Mouse (Mus musculus) heart, embryonic 10.5 days (tissue): ENCODE measurements around the gene Kif17. TPM values are rescaled to one million over a fixed set of nuclear protein-coding genes. Genes with fewer than 3 reads are reported as not detected.
"Not testable (repeated sequence)": the region's sequence is repeated elsewhere in the genome, so short reads cannot be mapped to it uniquely, and the experiment has no call there.

Source experiments
- DNase-seq: peaks from one replicate; pipeline ENCODE4 v3.0.0-alpha.2; 2017; ENCODE audit warnings: low spot score
- H3K27ac ChIP-seq: fragments of 300-500 bp; sonication (generic); 2 replicates; pipeline ENCODE4 v1.5.1; 2016; ENCODE audit warnings: mild to moderate bottlenecking
- H3K27me3 ChIP-seq: fragments of 300-500 bp; sonication (generic); 2 replicates; pipeline ENCODE4 v1.6.1; 2016; ENCODE audit warnings: mild to moderate bottlenecking; ENCODE audit not compliant: poor library complexity, insufficient read depth, severe bottlenecking
- H3K36me3 ChIP-seq: fragments of 300-500 bp; sonication (generic); 2 replicates; pipeline ENCODE4 v1.6.1; 2016; ENCODE audit warnings: mild to moderate bottlenecking, moderate library complexity
- H3K4me1 ChIP-seq: fragments of 300-500 bp; sonication (generic); 2 replicates; pipeline ENCODE4 v1.6.1; 2016; ENCODE audit warnings: mild to moderate bottlenecking
- H3K4me3 ChIP-seq: fragments of 300-500 bp; sonication (generic); 2 replicates; pipeline ENCODE4 v1.5.1; 2016; ENCODE audit warnings: mild to moderate bottlenecking, moderate library complexity
- H3K9me3 ChIP-seq: fragments of 300-500 bp; sonication (generic); 2 replicates; pipeline ENCODE4 v1.6.1; 2016; ENCODE audit warnings: mild to moderate bottlenecking, moderate library complexity
- WGBS: fragments of 180-500 bp; shearing (Covaris S2); methylation state at CpG from one replicate; pipeline ENCODE4 v1.1.7; 2016; 5-methylcytosine and 5-hydroxymethylcytosine counted together
- polyA plus RNA-seq: library from polyadenylated mRNA; unstranded; fragments of >200 nt; fragmentation: Nextera tagmentation; extraction: Ambion mirVana; gene quantifications from 2 replicates; pipeline ENCODE4 v1.2.1, GENCODE M21; 2016

Kif17 gene
- polyA plus RNA-seq, 1 experiment from 2014 or later: 0.64 TPM

DNA sequence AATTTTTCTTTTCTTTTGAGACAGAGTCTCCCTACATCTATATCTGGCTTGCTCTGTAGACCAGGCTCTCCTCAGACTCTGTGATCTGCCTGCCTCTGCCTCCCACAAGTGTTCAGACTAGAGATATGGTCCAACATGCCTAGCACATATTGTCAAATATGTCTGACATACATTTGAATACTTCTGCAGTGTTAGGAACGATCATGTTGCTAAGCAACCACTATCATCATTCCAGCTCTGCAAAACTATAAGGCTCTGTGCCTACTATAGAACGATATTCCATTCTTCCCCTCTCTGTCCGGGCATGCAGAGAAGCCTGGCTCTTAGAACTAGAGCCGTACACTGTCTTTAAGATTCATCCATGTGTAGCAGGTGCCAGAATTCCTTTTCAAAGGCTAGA, 72.5 kb downstream of the Kif17 start:
- no peak for DNase-seq
- 84% methylated on average over 4 of the region's 4 CpGs for WGBS

DNA sequence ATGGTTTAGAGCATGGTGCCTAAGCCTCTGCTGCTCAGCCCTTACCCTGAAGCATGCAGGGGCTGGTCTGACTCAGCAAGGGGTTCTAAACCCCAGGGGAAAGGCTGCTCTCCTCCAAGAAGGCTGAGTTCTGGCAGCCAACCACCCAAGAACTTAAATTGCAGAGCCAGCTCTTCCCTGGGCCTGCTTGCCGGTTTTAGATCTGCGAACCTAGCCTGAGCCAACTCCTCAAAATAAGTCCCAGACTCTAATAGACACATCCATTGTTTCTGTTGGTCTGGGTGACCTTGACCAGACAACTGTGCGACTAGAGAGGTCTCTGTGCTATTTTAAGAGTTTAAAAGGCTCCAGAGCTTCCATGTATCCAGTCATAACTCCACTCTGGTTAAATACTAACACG, 73.5 kb downstream of the Kif17 start:
- Histone ChIP-seq H3K27me3 (no peaks in the 10 kb centered on the region), H3K27ac (peak overlapping the region; percentile 84), H3K4me3 (no peak overlapping the region), H3K4me1 (peaks cover 43% of the 10 kb centered on the region), H3K9me3 (no peaks in the 10 kb centered on the region), H3K36me3 (no peaks in the 10 kb centered on the region)
- 37% methylated on average over 4 of the region's 4 CpGs for WGBS
- DNase-seq: no peak

More for the DNA sequence above, 72.5 kb downstream of the Kif17 start:
- Histone ChIP-seq H3K4me3 (no peak overlapping the region), H3K4me1 (peaks cover 43% of the 10 kb centered on the region), H3K27me3 (0 out of 2 replicates have a peak, but pooled peaks cover 2% of the 10 kb centered on the region), H3K36me3 (peaks cover 2% of the 10 kb centered on the region; the same call in 1 of the 2 replicates), H3K9me3 (no peaks in the 10 kb centered on the region), H3K27ac (peak overlapping the region; percentile 84; the same call in 1 of the 2 replicates)

DNA sequence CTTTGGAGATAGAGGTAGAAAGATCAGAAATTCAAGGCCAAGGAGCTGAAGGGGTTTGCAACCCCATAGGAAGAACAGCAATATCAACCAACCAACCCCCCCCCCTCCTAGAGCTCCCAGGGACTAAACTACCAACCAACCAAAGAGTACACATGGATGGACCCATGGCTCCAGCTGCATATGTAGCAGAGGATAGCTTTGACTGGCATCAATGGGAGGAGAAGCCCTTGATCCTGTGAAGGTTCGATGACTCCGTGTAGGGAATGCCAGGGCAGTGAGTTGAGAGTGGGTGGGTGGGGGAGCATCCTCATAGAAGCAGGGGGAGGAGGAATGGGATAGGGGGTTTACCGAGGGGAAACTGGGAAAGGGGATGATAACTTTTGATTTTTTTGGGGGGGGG, 74.2 kb downstream of the Kif17 start:
- Histone ChIP-seq H3K27me3 (no peaks in the 10 kb centered on the region), H3K9me3 (no peaks in the 10 kb centered on the region), H3K4me1 (peaks cover 43% of the 10 kb centered on the region), H3K4me3 (no peak overlapping the region), H3K36me3 (no peaks in the 10 kb centered on the region), H3K27ac (peak overlapping the region; percentile 84)
- WGBS: 81% methylated on average over 3 of the region's 3 CpGs
- DNase-seq: no peak

DNA sequence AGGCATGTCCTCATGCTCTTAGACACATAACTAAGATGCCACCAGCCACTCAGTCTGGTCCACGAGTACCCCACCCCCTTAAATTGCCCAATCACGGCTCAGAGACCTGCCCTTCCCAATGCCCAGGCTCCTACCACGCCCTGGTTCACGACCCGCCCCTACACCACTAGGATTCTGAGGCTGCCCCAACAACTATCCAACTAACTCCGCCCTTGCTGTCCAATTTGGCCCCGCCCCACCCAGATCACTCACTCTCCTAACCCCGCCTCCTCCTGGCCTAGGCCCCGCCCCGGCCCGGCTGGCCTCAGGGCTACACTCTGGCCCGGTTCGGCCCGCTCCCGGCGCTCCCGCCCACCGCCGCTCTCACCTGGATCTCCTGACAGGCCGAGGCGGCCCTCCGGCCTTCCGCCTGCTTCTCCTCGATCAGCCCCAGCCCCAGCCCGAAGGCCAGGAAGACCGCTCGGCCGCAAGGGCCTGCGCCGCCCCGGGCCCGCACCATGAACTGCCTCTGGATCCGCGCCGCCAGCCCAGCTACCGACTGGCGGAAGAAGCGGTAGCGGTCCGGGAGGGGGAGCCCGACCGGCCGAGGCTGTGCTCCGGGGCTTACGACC, 75.3 kb downstream of the Kif17 start:
- no peaks in the 10 kb centered on the region for H3K9me3 ChIP-seq
- peaks cover 42% of the 10 kb centered on the region for H3K4me1 ChIP-seq
- H3K27ac ChIP-seq: peak overlapping the region; percentile 97
- H3K36me3 ChIP-seq: no peaks in the 10 kb centered on the region
- DNase-seq: peak; percentile 97
- H3K27me3 ChIP-seq: peaks cover 2% of the 10 kb centered on the region
- peak overlapping the region; percentile 99 for H3K4me3 ChIP-seq
- WGBS: under 1% methylated on average over 45 of the region's 45 CpGs

DNA sequence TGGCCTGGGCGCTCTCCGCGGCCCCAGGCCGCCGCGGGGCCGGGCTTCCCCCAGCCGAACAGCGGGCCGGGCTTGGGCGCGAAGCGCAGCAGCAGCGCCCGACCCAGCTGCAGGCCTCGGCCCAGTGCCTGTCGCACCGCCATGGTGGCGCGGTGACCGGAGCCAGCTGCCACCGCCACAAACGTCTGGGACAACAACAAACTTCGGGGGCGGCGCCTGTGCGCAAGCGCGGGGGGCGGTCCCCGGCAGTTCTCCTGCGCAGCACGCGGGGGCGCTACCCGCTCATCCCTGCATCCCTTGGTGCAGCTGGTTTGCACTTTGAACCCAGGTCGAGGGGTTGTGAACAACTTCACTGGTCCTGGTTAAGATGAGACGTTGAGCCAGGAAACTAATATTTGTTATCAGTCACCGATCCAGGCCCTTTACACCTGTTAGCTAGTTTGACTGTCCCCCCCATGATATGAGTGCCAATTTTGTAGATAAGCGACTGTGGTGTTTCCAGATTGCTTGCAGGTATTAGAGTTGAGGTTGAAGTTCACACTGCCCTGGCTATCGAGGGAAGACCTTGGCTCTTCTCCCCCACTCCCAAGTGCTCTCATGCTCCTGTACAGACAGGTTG, 76.0 kb downstream of the Kif17 start, which contains the start of gene Pink1:
Gene Pink1, minus strand, starts transcription at position 231 of the 619 bp plus-strand sequence.
- whole genome bisulfite sequencing: 4% methylated on average over 41 of the region's 41 CpGs
- DNase-seq: peak; percentile 94
- Histone ChIP-seq H3K4me1 (peaks cover 37% of the 10 kb centered on the region), H3K36me3 (no peaks in the 10 kb centered on the region), H3K27ac (peak within 1 kb of the TSS; percentile 97), H3K9me3 (no peaks in the 10 kb centered on the region), H3K4me3 (peak within 1 kb of the TSS; percentile 99), H3K27me3 (peaks cover 8% of the 10 kb centered on the region)

DNA sequence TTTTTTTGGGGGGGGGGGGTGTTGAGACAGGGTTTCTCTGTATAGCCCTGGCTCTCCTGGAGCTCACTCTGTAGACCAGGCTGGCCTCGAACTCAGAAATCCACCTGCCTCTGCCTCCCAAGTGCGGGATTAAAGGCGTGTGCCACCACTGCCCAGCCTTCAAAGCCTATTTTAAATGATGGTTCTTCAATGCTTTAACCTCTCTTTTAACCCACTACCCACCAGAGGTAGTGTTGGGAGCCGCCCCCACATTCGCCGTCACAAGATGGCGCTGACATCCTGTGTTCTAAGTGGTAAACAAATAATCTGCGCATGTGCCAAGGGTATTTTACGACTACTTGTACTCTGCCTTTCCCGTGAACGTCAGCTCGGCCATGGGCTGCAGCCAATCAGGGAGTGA, 76.9 kb downstream of the Kif17 start:
- peaks cover 33% of the 10 kb centered on the region for H3K4me1 ChIP-seq
- H3K4me3 ChIP-seq, H3K27ac ChIP-seq, DNase-seq, H3K36me3 ChIP-seq, H3K9me3 ChIP-seq: not testable (repeated sequence)
- peaks cover 18% of the 10 kb centered on the region for H3K27me3 ChIP-seq
- 73% methylated on average over 9 of the region's 12 CpGs for WGBS

DNA sequence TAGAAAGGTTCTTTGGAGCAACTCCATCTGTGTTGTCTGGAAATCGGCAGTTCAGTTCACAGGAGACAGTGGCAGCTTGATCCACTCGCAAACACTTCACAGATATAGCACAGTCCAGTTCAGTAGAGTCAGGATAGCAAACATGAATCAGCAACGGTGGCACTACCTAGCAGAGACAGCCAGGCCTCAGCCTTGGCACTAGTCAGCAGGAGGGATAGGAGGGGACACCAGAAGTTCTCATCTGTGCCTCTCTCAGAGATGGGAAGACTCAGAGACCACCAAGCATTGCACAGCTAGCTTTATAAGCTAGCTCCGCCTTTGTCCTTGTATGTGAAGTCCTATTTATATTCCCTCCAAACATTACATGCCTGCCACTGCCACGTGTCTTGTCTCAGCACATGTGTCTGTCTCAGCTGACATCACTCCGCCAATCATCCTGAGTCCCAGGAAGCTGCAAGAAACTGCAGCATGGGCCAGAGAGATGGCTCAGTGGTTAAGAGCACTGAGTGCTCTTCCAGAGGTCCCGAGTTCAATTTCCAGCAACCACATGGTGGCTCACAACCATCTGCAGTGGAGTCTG, 77.7 kb downstream of the Kif17 start:
- peaks cover 26% of the 10 kb centered on the region for H3K27me3 ChIP-seq
- H3K9me3 ChIP-seq: no peaks in the 10 kb centered on the region
- no peak for DNase-seq
- peaks cover 29% of the 10 kb centered on the region for H3K4me1 ChIP-seq
- H3K27ac ChIP-seq: no peak overlapping the region
- no peaks in the 10 kb centered on the region for H3K36me3 ChIP-seq
- WGBS: 66% methylated on average over 7 of the region's 7 CpGs
- H3K4me3 ChIP-seq: peak overlapping the region; percentile 42

DNA sequence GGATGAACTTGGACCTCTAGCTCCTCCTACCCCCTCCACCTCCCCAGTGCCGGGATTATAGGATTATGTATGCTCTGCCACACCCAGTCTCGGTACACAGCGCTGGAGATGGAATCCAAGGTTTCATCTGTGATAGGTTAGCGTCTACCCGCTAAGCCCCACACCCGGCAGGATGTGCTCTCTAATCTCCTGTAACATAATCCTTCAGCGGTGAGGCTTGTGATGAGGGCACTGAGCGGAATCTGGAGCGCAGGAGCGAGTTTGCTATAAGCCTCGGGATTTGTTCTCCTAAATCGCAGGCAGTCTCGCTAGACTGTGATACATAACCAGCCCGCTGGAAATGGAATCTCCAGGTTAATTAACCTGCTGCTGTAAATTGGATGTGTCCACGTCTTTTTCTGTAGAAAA, 80.0 kb downstream of the Kif17 start:
- 20% methylated on average over 15 of the region's 15 CpGs for WGBS

DNA sequence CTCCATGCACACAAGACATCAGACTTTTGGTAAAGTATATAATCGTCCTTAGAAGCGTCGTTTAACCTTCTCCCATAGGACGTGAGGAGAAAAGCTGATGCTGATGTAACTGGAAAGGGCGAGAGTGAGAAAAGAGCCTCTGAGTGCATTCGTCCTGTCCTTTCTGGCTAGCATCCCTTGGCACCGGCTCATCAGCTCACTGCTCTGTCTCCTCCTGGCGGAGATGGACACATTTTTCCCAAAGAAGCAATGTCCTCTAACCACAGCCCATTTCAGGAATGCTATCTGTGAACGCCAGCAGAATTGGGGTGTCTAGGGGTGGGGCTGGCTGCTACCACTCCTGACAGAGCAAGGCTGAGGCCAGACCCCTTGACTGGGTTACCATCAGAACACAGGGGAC, 81.4 kb downstream of the Kif17 start:
- Histone ChIP-seq H3K27ac (no peak overlapping the region), H3K9me3 (no peaks in the 10 kb centered on the region), H3K27me3 (peaks cover 35% of the 10 kb centered on the region), H3K36me3 (no peaks in the 10 kb centered on the region), H3K4me3 (no peak overlapping the region), H3K4me1 (peaks cover 6% of the 10 kb centered on the region; the same call in 1 of the 2 replicates)
- no peak for DNase-seq
- WGBS: 78% methylated on average over 9 of the region's 9 CpGs

More for the DNA sequence above, 80.0 kb downstream of the Kif17 start:
- Histone ChIP-seq H3K27me3 (peaks cover 35% of the 10 kb centered on the region), H3K27ac (no peak overlapping the region), H3K4me3 (0 out of 2 replicates have a peak overlapping the region, but pooled peaks have one; percentile 0), H3K36me3 (no peaks in the 10 kb centered on the region), H3K4me1 (peaks cover 18% of the 10 kb centered on the region), H3K9me3 (no peaks in the 10 kb centered on the region)
- DNase-seq: no peak

DNA sequence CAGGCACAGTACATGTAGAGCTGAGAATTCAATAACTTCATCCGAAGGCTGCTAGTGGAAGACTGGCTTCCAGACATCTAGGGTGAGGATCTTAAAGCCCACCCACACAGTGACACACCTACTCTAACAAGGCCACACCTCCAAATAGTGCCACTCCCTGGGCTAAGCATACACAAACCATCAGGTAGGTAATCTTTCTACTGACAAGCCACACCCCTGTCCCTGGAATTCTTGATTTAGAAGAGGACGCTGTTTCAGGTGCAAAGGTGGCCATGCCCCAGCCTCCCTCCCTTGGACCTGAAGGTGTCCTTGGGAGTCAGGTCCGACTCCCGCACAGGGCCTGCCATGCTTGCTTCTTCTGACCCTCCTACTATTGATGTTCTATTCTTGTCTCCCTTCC, 82.9 kb downstream of the Kif17 start:
- peaks cover 6% of the 10 kb centered on the region; the same call in 1 of the 2 replicates for H3K4me1 ChIP-seq
- no peak overlapping the region for H3K4me3 ChIP-seq
- no peaks in the 10 kb centered on the region for H3K9me3 ChIP-seq
- DNase-seq: no peak
- 82% methylated on average over 4 of the region's 4 CpGs for WGBS
- peaks cover 35% of the 10 kb centered on the region for H3K27me3 ChIP-seq
- H3K27ac ChIP-seq: no peak overlapping the region
- no peaks in the 10 kb centered on the region for H3K36me3 ChIP-seq

DNA sequence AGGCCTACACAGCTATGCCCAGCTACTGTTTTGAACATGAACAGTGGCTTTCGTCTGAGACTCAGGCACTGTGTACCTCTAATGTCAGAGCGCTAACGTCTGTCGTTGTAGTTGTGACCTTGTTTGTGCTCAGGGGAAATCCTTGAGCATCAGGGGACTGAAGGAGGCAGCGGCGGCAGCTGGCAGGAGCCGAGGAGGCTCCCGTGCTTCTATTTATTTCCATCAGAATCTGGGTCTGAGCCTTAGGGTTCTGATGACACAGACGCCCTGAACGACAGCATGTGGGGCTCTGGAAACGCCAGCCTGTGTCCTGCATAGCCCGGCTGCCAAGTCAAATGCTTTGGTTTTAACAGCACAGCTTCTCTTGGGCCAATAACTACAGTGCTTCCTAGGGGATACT, 84.8 kb downstream of the Kif17 start:
- 81% methylated on average over 12 of the region's 12 CpGs for WGBS
- Histone ChIP-seq H3K27me3 (peaks cover 35% of the 10 kb centered on the region), H3K4me1 (peaks cover 11% of the 10 kb centered on the region; the same call in 1 of the 2 replicates), H3K36me3 (no peaks in the 10 kb centered on the region), H3K4me3 (no peak overlapping the region), H3K27ac (no peak overlapping the region), H3K9me3 (no peaks in the 10 kb centered on the region)
- no peak for DNase-seq

DNA sequence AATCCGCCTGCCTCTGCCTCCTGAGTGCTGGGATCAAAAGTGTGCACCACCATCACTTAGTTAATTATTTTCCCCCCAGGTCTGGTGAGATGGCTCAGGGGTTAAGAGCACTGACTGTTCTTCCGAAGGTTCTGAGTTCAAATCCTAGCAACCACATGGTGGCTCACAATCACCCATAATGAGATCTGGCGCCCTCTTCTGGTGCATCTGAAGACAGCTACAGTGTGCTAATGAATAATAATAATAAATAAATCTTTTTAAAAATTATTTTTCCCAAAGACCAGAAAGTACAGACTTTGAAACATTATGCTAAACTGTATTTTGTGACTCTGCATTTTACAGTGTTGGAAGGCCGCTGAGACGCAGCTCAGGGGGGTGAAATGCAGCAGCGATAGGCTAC, 85.4 kb downstream of the Kif17 start:
- Histone ChIP-seq H3K27ac (no peak overlapping the region), H3K9me3 (no peaks in the 10 kb centered on the region), H3K4me1 (peaks cover 11% of the 10 kb centered on the region; the same call in 1 of the 2 replicates), H3K27me3 (peaks cover 32% of the 10 kb centered on the region), H3K4me3 (no peak overlapping the region), H3K36me3 (no peaks in the 10 kb centered on the region)
- DNase-seq: no peak
- 85% methylated on average over 6 of the region's 6 CpGs for WGBS

DNA sequence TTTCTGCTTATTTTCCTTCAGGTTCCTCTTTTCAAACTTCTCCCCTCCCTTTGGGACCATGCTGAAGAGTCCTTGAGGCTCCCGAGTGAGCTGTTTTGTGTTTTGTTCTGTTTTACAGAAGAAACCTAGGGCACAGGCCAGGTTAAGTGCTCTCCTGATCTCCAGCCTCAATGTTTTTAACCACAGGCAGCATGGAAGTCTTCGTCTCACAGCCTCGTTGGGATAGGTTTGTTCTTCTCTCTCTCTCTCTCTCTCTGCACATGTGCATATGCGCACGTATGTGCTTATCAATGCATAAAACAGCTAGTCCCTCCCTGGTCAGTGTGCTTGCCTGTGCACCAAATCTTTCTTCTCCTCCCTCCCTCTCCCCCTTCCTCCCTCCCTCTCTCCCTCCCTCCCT, 86.6 kb downstream of the Kif17 start:
- Histone ChIP-seq H3K9me3 (no peaks in the 10 kb centered on the region), H3K36me3 (no peaks in the 10 kb centered on the region), H3K4me1 (peaks cover 16% of the 10 kb centered on the region; the same call in 1 of the 2 replicates), H3K27ac (no peak overlapping the region), H3K27me3 (peaks cover 20% of the 10 kb centered on the region), H3K4me3 (no peak overlapping the region)
- 77% methylated on average over 5 of the region's 5 CpGs for WGBS
- no peak for DNase-seq
